Comparison of ENCODE assay signal across 23 mouse cellular contexts in the genomic region with DNA sequence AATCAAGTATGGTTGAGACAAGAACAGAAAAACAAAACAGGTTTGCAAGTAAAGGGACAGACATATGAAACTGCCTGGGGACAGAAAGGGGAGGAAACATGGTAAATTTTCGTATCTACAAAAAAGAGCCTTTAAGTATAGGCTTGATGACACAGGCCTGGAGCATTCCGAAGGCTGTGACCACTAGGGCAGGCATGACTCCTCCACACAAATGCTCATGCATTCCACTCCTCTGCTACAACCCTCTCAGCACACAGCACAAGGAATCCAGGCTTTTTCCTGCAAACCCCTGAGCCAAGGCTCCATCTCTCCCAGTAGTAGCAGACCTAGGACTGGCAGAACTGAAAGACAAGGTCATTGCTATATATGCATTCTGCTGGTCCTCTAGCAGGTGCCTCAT.
DNase-seq lines count a peak whose midpoint lies in the region; ATAC-seq and TF ChIP-seq lines count a peak whose summit lies in the region.
"Had no signal": no experiment of that assay in that cellular context is flagged by ENCODE, and none has a peak within 500 bp of the region (broad histone marks: within the 10 kb centered on the region; RNA-seq: fewer than 3 reads in every experiment).

No protein-coding gene starts in this region.

- no peak overlapping the region for H3K27ac ChIP-seq in hindbrain, embryonic 10.5 days
- no peak overlapping the region for H3K27ac ChIP-seq in midbrain, embryonic 14.5 days (replicated peaks; ENCODE audit: low read depth, low read length)
- H3K27ac ChIP-seq: embryonic facial prominence, embryonic 13.5 days; embryonic facial prominence, embryonic 15.5 days; forebrain, embryonic 13.5 days had no signal

- POLR2A ChIA-PET in Patski (lab: Charles Lee): interaction anchor here (1.2 kb wide), 1 partner anchor 12 kb away, joined by 3 read pairs; no protein-coding TSS in a partner anchor

- CTCF ChIA-PET in Patski (lab: Charles Lee): no interaction called here

- no peak overlapping the region for H3K9ac ChIP-seq in midbrain, embryonic 14.5 days (replicated peaks; ENCODE audit: low read length)
- H3K9ac ChIP-seq: embryonic facial prominence, embryonic 13.5 days; embryonic facial prominence, embryonic 15.5 days; forebrain, embryonic 13.5 days had no signal

- no peak overlapping the region for H3K4me3 ChIP-seq in hindbrain, embryonic 10.5 days
- no peak overlapping the region for H3K4me3 ChIP-seq in midbrain, embryonic 14.5 days (replicated peaks; ENCODE audit: low read depth, low read length)
- H3K4me3 ChIP-seq: embryonic facial prominence, embryonic 13.5 days; embryonic facial prominence, embryonic 15.5 days; forebrain, embryonic 13.5 days had no signal

- peak; percentile 20 for DNase-seq in Muller cell, postnatal 12 days (ENCODE audit: inconsistent ontology term)
- no peak for DNase-seq in Patski (ENCODE audit: low read depth, low spot score)
- DNase-seq in urinary bladder, postnatal 4 days (ENCODE audit: low spot score in 2 of 2): no peak
- no peak for DNase-seq in hindbrain, embryonic 10.5 days (ENCODE audit: low spot score)
- no peak for DNase-seq in midbrain, embryonic 14.5 days
- DNase-seq: adrenal gland, adult 2 months; adrenal gland, postnatal 10 days; adrenal gland, postnatal 25 days; B cell, adult 2 months; cerebellum, adult 11 months; cerebellum, adult 18-20 months; cerebellum, adult 8-10 months; cerebellum, adult 9-11 months; cerebellum, postnatal 14 days; cerebellum, postnatal 36 days; embryo, embryonic 11 days had no signal

- H3K36me3 ChIP-seq in hindbrain, embryonic 10.5 days: no peaks in the 10 kb centered on the region
- no peaks in the 10 kb centered on the region for H3K36me3 ChIP-seq in midbrain, embryonic 14.5 days (ENCODE audit: control insufficient read depth, insufficient read depth, low read length)
- H3K36me3 ChIP-seq: embryonic facial prominence, embryonic 13.5 days; embryonic facial prominence, embryonic 15.5 days; G1E had no signal

- no peak for TF ChIP-seq CTCF in Patski (IDR thresholded peaks at IDR 0.05)

- peak; percentile 90 for ATAC-seq in Patski
- ATAC-seq in midbrain, embryonic 14.5 days (ENCODE audit: low FRiP score, low TSS enrichment): no peak
- ATAC-seq: CD4-positive, CD25-positive, alpha-beta regulatory T cell, adult 4 months; forebrain, embryonic 13.5 days; forebrain, embryonic 16.5 days had no signal

- no peak overlapping the region for H3K4me2 ChIP-seq in midbrain, embryonic 14.5 days (ENCODE audit: low read length)
- H3K4me2 ChIP-seq: embryonic facial prominence, embryonic 13.5 days; embryonic facial prominence, embryonic 15.5 days; forebrain, embryonic 13.5 days had no signal

- in situ Hi-C loops in Patski (cut with MboI; ENCODE audit: low pct_unique_long_range_greater_than_20kb): no loop called here

- H3K27me3 ChIP-seq in Patski: no peaks in the 10 kb centered on the region
- no peaks in the 10 kb centered on the region for H3K27me3 ChIP-seq in hindbrain, embryonic 10.5 days (ENCODE audit: insufficient read depth, poor library complexity, severe bottlenecking)
- H3K27me3 ChIP-seq in midbrain, embryonic 14.5 days (ENCODE audit: control insufficient read depth, insufficient read depth, low read length): no peaks in the 10 kb centered on the region
- H3K27me3 ChIP-seq: CH12.LX; embryonic facial prominence, embryonic 13.5 days; embryonic facial prominence, embryonic 15.5 days; forebrain, embryonic 13.5 days had no signal

- H3K4me1 ChIP-seq in hindbrain, embryonic 10.5 days (replicated peaks): no peaks in the 10 kb centered on the region
- no peaks in the 10 kb centered on the region for H3K4me1 ChIP-seq in midbrain, embryonic 14.5 days (ENCODE audit: control insufficient read depth, insufficient read depth, low read length)
- H3K4me1 ChIP-seq: embryonic facial prominence, embryonic 13.5 days; embryonic facial prominence, embryonic 15.5 days; forebrain, embryonic 13.5 days had no signal

- H3K9me3 ChIP-seq in hindbrain, embryonic 10.5 days: no peaks in the 10 kb centered on the region
- no peaks in the 10 kb centered on the region for H3K9me3 ChIP-seq in midbrain, embryonic 14.5 days (ENCODE audit: control insufficient read depth, low read length)
- H3K9me3 ChIP-seq: embryonic facial prominence, embryonic 13.5 days; embryonic facial prominence, embryonic 15.5 days; forebrain, embryonic 13.5 days; G1E had no signal

- WGBS in hindbrain, embryonic 10.5 days: 90% methylated on average over 2 of the region's 2 CpGs
- 89% methylated on average over 2 of the region's 2 CpGs for WGBS in midbrain, embryonic 14.5 days
